ENCODE assay signal across 8 mouse cellular contexts in genomic region chr7:64064460-64065241, GRCm38 (mm10).
A peak's percentile ranks its signal among the peaks of the same experiment; 100 is the strongest.
DNase-seq lines count a peak whose midpoint lies in the region; ATAC-seq and TF ChIP-seq lines count a peak whose summit lies in the region.

No protein-coding gene starts in this region.

- 57% methylated on average over 7 of the region's 7 CpGs for WGBS in intestine, embryonic 14.5 days
- WGBS in intestine, postnatal 0 days = 64% methylated on average over 7 of the region's 7 CpGs
- 55% methylated on average over 7 of the region's 7 CpGs for WGBS in heart, embryonic 13.5 days
- WGBS in hindbrain, embryonic 14.5 days = 85% methylated on average over 7 of the region's 7 CpGs
- WGBS in liver, embryonic 11.5 days = 67% methylated on average over 7 of the region's 7 CpGs

- no peaks in the 10 kb centered on the region for H3K9me3 ChIP-seq in intestine, embryonic 14.5 days (ENCODE audit: control insufficient read depth, low read length)
- no peaks in the 10 kb centered on the region for H3K9me3 ChIP-seq in intestine, postnatal 0 days (ENCODE audit: control insufficient read depth)
- H3K9me3 ChIP-seq in heart, embryonic 13.5 days = no peaks in the 10 kb centered on the region
- no peaks in the 10 kb centered on the region for H3K9me3 ChIP-seq in hindbrain, embryonic 14.5 days (ENCODE audit: control insufficient read depth, low read length)
- H3K9me3 ChIP-seq in liver, embryonic 11.5 days (ENCODE audit: control insufficient read depth, low read length) = no peaks in the 10 kb centered on the region

- intact Hi-C loops in left cerebral cortex, postnatal 10 days (cut with DNase I) = loop anchor here (5.0 kb wide), 1 partner anchor 127 kb away; the partner anchor contains the start of gene Klf13

- no peak for TF ChIP-seq CTCF in intestine, postnatal 0 days (IDR thresholded peaks at IDR 0.05; ENCODE audit: low read depth)
- TF ChIP-seq CTCF in brain, embryonic 14.5 days (IDR thresholded peaks at IDR 0.05; ENCODE audit: borderline replicate concordance, extremely low read depth, insufficient read depth, insufficient read length) = no peak

- peak; percentile 80; the same call in 1 of the 2 replicates for ATAC-seq in intestine, embryonic 14.5 days (replicated peaks; ENCODE audit: low FRiP score, low TSS enrichment, low read depth)
- ATAC-seq in intestine, postnatal 0 days = no peak
- no peak; the same call in 1 of the 2 replicates for ATAC-seq in heart, embryonic 13.5 days (ENCODE audit: extremely low read depth, insufficient number of reproducible peaks, low FRiP score, low TSS enrichment)
- no peak for ATAC-seq in hindbrain, embryonic 14.5 days (ENCODE audit: low FRiP score)
- no peak for ATAC-seq in liver, embryonic 11.5 days (replicated peaks; ENCODE audit: low FRiP score)

- H3K4me3 ChIP-seq in intestine, embryonic 14.5 days (ENCODE audit: low read depth, low read length) = no peak overlapping the region
- no peak overlapping the region for H3K4me3 ChIP-seq in intestine, postnatal 0 days (ENCODE audit: low read depth, low read length)
- no peak overlapping the region for H3K4me3 ChIP-seq in heart, embryonic 13.5 days
- no peak overlapping the region for H3K4me3 ChIP-seq in hindbrain, embryonic 14.5 days (replicated peaks; ENCODE audit: low read length)
- H3K4me3 ChIP-seq in liver, embryonic 11.5 days (ENCODE audit: low read depth, low read length) = no peak overlapping the region

- no peaks in the 10 kb centered on the region for H3K27me3 ChIP-seq in intestine, embryonic 14.5 days (replicated peaks; ENCODE audit: control insufficient read depth, insufficient read depth, low read length)
- H3K27me3 ChIP-seq in intestine, postnatal 0 days (replicated peaks; ENCODE audit: control insufficient read depth, insufficient read depth, low read length) = no peaks in the 10 kb centered on the region
- H3K27me3 ChIP-seq in heart, embryonic 13.5 days (replicated peaks) = no peaks in the 10 kb centered on the region
- no peaks in the 10 kb centered on the region for H3K27me3 ChIP-seq in hindbrain, embryonic 14.5 days (ENCODE audit: control insufficient read depth, insufficient read depth, low read length)
- no peaks in the 10 kb centered on the region for H3K27me3 ChIP-seq in liver, embryonic 11.5 days (replicated peaks; ENCODE audit: control insufficient read depth, insufficient read depth, low read length)

- H3K36me3 ChIP-seq in intestine, embryonic 14.5 days (ENCODE audit: control insufficient read depth, insufficient read depth, low read length) = no peaks in the 10 kb centered on the region
- H3K36me3 ChIP-seq in intestine, postnatal 0 days (ENCODE audit: control insufficient read depth, insufficient read depth) = no peaks in the 10 kb centered on the region
- H3K36me3 ChIP-seq in heart, embryonic 13.5 days = no peaks in the 10 kb centered on the region
- H3K36me3 ChIP-seq in hindbrain, embryonic 14.5 days (replicated peaks; ENCODE audit: control insufficient read depth, insufficient read depth) = no peaks in the 10 kb centered on the region
- H3K36me3 ChIP-seq in liver, embryonic 11.5 days (ENCODE audit: control insufficient read depth, insufficient read depth, low read length) = no peaks in the 10 kb centered on the region

- H3K27ac ChIP-seq in intestine, embryonic 14.5 days (ENCODE audit: low read depth) = no peak overlapping the region
- H3K27ac ChIP-seq in intestine, postnatal 0 days (ENCODE audit: low read depth, low read length) = no peak overlapping the region
- H3K27ac ChIP-seq in heart, embryonic 13.5 days (replicated peaks) = peak overlapping the region; percentile 67
- H3K27ac ChIP-seq in hindbrain, embryonic 14.5 days = no peak overlapping the region
- H3K27ac ChIP-seq in liver, embryonic 11.5 days (ENCODE audit: low read depth, low read length) = no peak overlapping the region

- H3K9ac ChIP-seq in intestine, embryonic 14.5 days (ENCODE audit: low read length) = no peak overlapping the region
- H3K9ac ChIP-seq in intestine, postnatal 0 days (ENCODE audit: low read depth, low read length) = no peak overlapping the region
- H3K9ac ChIP-seq in heart, embryonic 13.5 days = no peak overlapping the region
- no peak overlapping the region for H3K9ac ChIP-seq in hindbrain, embryonic 14.5 days
- no peak overlapping the region for H3K9ac ChIP-seq in liver, embryonic 11.5 days (ENCODE audit: low read depth, low read length)

- no peak overlapping the region for H3K4me2 ChIP-seq in intestine, embryonic 14.5 days (ENCODE audit: low read length)
- H3K4me2 ChIP-seq in intestine, postnatal 0 days (replicated peaks; ENCODE audit: low read depth) = no peak overlapping the region
- no peak overlapping the region for H3K4me2 ChIP-seq in heart, embryonic 13.5 days
- no peak overlapping the region for H3K4me2 ChIP-seq in hindbrain, embryonic 14.5 days (replicated peaks)
- H3K4me2 ChIP-seq in liver, embryonic 11.5 days = no peak overlapping the region

- no peak for DNase-seq in intestine, embryonic 14.5 days (ENCODE audit: low spot score)
- peak; percentile 13 for DNase-seq in brain, embryonic 14.5 days (ENCODE audit: low read depth)
- peak; percentile 28 to 88 for DNase-seq in left cerebral cortex, postnatal 10 days (ENCODE audit: extremely low spot score in 1 of 2, low spot score in 2 of 2)
- DNase-seq in right cerebral cortex, postnatal 25 days = peak; percentile 39
- DNase-seq in hindbrain, embryonic 14.5 days (ENCODE audit: low spot score) = no peak
- no peak for DNase-seq in liver, embryonic 11.5 days (ENCODE audit: low spot score)

- no peak for TF ChIP-seq POLR2A in brain, embryonic 14.5 days (IDR thresholded peaks at IDR 0.05; ENCODE audit: borderline replicate concordance, extremely low read depth, insufficient read depth, insufficient read length, poor library complexity, severe bottlenecking)

- H3K4me1 ChIP-seq in intestine, embryonic 14.5 days (replicated peaks; ENCODE audit: control insufficient read depth, insufficient read depth, low read length) = no peaks in the 10 kb centered on the region
- H3K4me1 ChIP-seq in intestine, postnatal 0 days (replicated peaks; ENCODE audit: control insufficient read depth, insufficient read depth, low read length) = no peaks in the 10 kb centered on the region
- peaks cover 6% of the 10 kb centered on the region for H3K4me1 ChIP-seq in heart, embryonic 13.5 days
- H3K4me1 ChIP-seq in hindbrain, embryonic 14.5 days (replicated peaks; ENCODE audit: control insufficient read depth, insufficient read depth, low read length) = no peaks in the 10 kb centered on the region
- H3K4me1 ChIP-seq in liver, embryonic 11.5 days (replicated peaks; ENCODE audit: control insufficient read depth, insufficient read depth, low read length) = peaks cover under 1% of the 10 kb centered on the region; the same call in 1 of the 2 replicates

Comparison
In these comparisons a context has a peak if more than half of its experiments do, and no peak if none do; other contexts are left out.
1. DNase-seq: peak in brain, embryonic 14.5 days (single experiment), left cerebral cortex, postnatal 10 days (2 of 2) and right cerebral cortex, postnatal 25 days (single experiment); none in intestine, embryonic 14.5 days (single experiment), hindbrain, embryonic 14.5 days (single experiment) and liver, embryonic 11.5 days (single experiment).